Mouse (Mus musculus) limb, embryonic 14.5 days (tissue): ENCODE measurements around the gene Rad51b. TPM values are rescaled to one million over a fixed set of nuclear protein-coding genes. Genes with fewer than 3 reads are reported as not detected.
A peak's percentile ranks its signal among the peaks of the same experiment; 100 is the strongest.

Experiments
- ATAC-seq: fragments of 200-750 bp; cut with Nextera tagmentation; 2 replicates; pipeline ENCODE4 v1.8.0; 2017; ENCODE audit warnings: low read depth, moderate number of reproducible peaks, moderate TSS enrichment; ENCODE audit not compliant: low FRiP score
- DNase-seq: peaks from one replicate; pipeline ENCODE4 v3.0.0-alpha.2; 2015; ENCODE audit warnings: low spot score
- H3K27ac ChIP-seq: fragments of 300-500 bp; sonication (generic); replicated peaks from 2 replicates; pipeline ENCODE4 v1.5.1; 2014; ENCODE audit warnings: low read depth, mild to moderate bottlenecking, low read length, moderate library complexity, mixed read lengths
- H3K27me3 ChIP-seq: fragments of 300-500 bp; sonication (generic); 2 replicates; pipeline ENCODE4 v1.6.1; 2014; ENCODE audit warnings: low read length, mixed read lengths; ENCODE audit not compliant: control insufficient read depth, insufficient read depth
- H3K36me3 ChIP-seq: fragments of 300-500 bp; sonication (generic); 2 replicates; pipeline ENCODE4 v1.6.1; 2014; ENCODE audit warnings: mild to moderate bottlenecking, low read length, moderate library complexity, mixed read lengths; ENCODE audit not compliant: control insufficient read depth, insufficient read depth
- H3K4me1 ChIP-seq: fragments of 300-500 bp; sonication (generic); 2 replicates; pipeline ENCODE4 v1.6.1; 2014; ENCODE audit warnings: antibody characterized with exemption, low read length, mixed read lengths; ENCODE audit not compliant: control insufficient read depth, insufficient read depth
- H3K4me2 ChIP-seq: fragments of 300-500 bp; sonication (generic); replicated peaks from 2 replicates; pipeline ENCODE4 v1.6.1; 2014; ENCODE audit warnings: low read depth, mild to moderate bottlenecking, low read length, moderate library complexity; ENCODE audit not compliant: severe bottlenecking
- H3K4me3 ChIP-seq: fragments of 300-500 bp; sonication (generic); replicated peaks from 2 replicates; pipeline ENCODE4 v1.5.1; 2014; ENCODE audit warnings: low read length
- H3K9ac ChIP-seq: fragments of 300-500 bp; sonication (generic); 2 replicates; pipeline ENCODE4 v1.6.1; 2014; ENCODE audit warnings: mild to moderate bottlenecking, low read depth, low read length, moderate library complexity; ENCODE audit not compliant: severe bottlenecking
- H3K9me3 ChIP-seq: fragments of 300-500 bp; sonication (generic); 2 replicates; pipeline ENCODE4 v1.6.1; 2016; ENCODE audit warnings: low read length; ENCODE audit not compliant: control insufficient read depth
- POLR2A ChIP-seq: fragments of 200-500 bp; IDR thresholded peaks from 2 replicates; pipeline ENCODE4 v1.8.0; 2012; ENCODE audit warnings: inconsistent platforms, mild to moderate bottlenecking, moderate library complexity, borderline replicate concordance; ENCODE audit not compliant: insufficient read depth, insufficient read length; ENCODE audit errors: extremely low read depth
- WGBS: fragments of 180-500 bp; shearing (Covaris S2); extraction: QIAGEN DNeasy Blood & Tissue Kit; methylation state at CpG from one replicate; pipeline ENCODE4 v1.1.7; 2014; 5-methylcytosine and 5-hydroxymethylcytosine counted together
- polyA plus RNA-seq, 2 experiments: library from polyadenylated mRNA; depleted of rRNA in 1 of 2; stranded (reverse) in 1 of 2; unstranded in 1 of 2; fragments of >200 nt; fragmentation: Nextera tagmentation in 1 of 2; extraction: Ambion mirVana in 1 of 2; gene quantifications; 2 replicates each; pipeline versions ENCODE4 v1.2.1 to v1.2.3; 2012 to 2014

The Rad51b gene
- polyA plus RNA-seq, 2 experiments: 3.2 to 5.7 TPM

DNA sequence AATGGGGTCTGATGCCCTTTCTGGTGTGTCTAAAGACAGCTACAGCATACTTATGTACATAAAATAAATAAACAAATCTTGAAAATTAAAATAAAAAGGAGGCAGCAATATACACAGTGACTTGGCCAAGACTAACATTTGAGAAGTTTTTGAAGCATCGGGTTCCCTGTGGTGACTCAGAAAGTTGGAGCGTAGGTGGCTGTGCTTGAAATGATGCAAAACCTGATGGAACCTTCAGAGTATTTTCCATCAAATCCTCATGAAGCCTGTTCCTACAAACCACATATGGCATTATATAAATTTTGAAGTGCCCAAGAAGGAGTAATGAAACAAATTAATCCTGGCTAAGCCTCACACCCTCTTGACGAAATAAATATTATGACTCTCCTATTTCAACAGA, 474.7 kb downstream of the Rad51b start:
- DNase-seq (no peak), ATAC-seq (no peak)
- H3K9ac ChIP-seq: no peak overlapping the region

DNA sequence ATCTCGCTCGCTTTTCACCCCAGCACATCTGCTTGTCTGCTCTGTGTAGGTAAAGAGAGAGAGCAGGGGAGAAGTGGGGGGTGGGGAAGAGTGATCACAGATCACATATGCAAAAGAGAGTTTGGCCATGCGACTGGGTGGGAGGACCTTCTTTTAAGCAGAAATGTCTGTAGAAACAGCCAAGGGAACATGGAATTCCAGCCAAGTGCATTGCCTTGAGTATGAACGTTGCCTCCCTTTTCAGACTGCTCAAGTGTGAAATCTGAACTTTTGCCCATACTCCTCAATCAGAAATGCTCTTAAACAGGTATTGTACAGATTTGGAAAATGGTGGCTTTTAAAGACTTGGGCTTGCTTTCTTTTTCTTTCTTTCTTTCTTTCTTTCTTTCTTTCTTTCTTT, 476.2 kb downstream of the Rad51b start:
- H3K27ac ChIP-seq: no peak overlapping the region
- peaks cover 11% of the 10 kb centered on the region for H3K4me1 ChIP-seq
- no peak for TF ChIP-seq POLR2A
- H3K9ac ChIP-seq: no peak overlapping the region
- DNase-seq (peak; percentile 74), ATAC-seq (no peak)
- no peak overlapping the region for H3K4me3 ChIP-seq
- no peak overlapping the region for H3K4me2 ChIP-seq
- H3K27me3 ChIP-seq: no peaks in the 10 kb centered on the region
- 78% methylated on average over 4 of the region's 4 CpGs for WGBS
- H3K36me3 ChIP-seq: no peaks in the 10 kb centered on the region
- H3K9me3 ChIP-seq: no peaks in the 10 kb centered on the region

More for the DNA sequence above, 474.7 kb downstream of the Rad51b start:
- TF ChIP-seq POLR2A: no peak
- H3K9me3 ChIP-seq: no peaks in the 10 kb centered on the region
- no peak overlapping the region for H3K4me2 ChIP-seq
- no peak overlapping the region for H3K4me3 ChIP-seq
- WGBS: 70% methylated on average over 3 of the region's 3 CpGs
- no peak overlapping the region for H3K27ac ChIP-seq
- H3K4me1 ChIP-seq: 0 out of 2 replicates have a peak, but pooled peaks cover 3% of the 10 kb centered on the region
- no peaks in the 10 kb centered on the region for H3K36me3 ChIP-seq
- no peaks in the 10 kb centered on the region for H3K27me3 ChIP-seq

DNA sequence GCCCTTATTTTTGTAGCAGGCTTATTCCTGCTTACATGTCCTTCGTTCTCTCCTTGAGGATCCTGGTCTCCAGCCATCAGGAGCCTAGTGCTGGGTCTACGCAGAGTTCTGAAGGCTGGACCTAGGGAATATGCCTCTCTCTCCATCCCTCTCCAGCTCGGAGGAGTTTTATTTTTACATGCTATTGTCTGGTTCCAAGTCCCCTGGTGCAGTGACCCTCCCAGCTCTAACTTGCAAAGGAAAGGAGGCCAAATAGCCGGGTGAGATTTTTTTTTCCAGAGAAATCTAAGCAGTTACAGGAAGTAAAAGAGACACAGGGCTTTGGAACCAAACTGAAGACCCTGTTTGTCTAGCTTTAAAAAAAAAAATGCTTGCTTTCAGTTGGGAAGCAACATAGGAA, 477.5 kb downstream of the Rad51b start:
- TF ChIP-seq POLR2A: no peak
- Histone ChIP-seq H3K4me2 (no peak overlapping the region), H3K4me1 (peaks cover 11% of the 10 kb centered on the region), H3K9ac (no peak overlapping the region), H3K27me3 (no peaks in the 10 kb centered on the region), H3K4me3 (no peak overlapping the region), H3K36me3 (no peaks in the 10 kb centered on the region), H3K27ac (no peak overlapping the region), H3K9me3 (no peaks in the 10 kb centered on the region)
- DNase-seq (no peak), ATAC-seq (no peak)
- WGBS: 69% methylated on average over 4 of the region's 4 CpGs

DNA sequence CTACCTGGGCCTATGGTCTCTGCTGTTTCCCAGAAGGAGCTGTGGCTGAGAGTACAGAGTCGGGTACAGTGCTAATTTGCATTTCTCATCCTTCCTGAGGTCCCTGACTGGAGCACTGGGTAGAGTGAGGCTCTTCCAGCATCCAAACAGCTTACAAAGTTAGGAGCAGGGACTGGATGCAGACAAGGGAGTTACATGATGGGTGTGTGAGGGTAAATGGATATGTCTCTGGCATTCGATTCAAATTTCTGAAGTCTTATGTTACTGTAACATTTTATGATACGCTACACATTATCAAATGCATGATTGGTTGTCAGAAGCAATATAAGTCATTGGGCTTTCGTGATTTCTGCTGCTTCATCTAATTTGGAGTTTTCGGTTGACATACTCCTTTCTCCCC, 479.7 kb downstream of the Rad51b start:
- Histone ChIP-seq H3K4me3 (no peak overlapping the region), H3K36me3 (no peaks in the 10 kb centered on the region), H3K4me1 (peaks cover 13% of the 10 kb centered on the region), H3K9ac (no peak overlapping the region), H3K9me3 (no peaks in the 10 kb centered on the region), H3K4me2 (no peak overlapping the region), H3K27ac (0 out of 2 replicates have a peak overlapping the region, but pooled peaks have one; percentile 39), H3K27me3 (no peaks in the 10 kb centered on the region)
- no peak for DNase-seq
- WGBS: 80% methylated on average over 5 of the region's 5 CpGs
- no peak for TF ChIP-seq POLR2A
- ATAC-seq: no peak

DNA sequence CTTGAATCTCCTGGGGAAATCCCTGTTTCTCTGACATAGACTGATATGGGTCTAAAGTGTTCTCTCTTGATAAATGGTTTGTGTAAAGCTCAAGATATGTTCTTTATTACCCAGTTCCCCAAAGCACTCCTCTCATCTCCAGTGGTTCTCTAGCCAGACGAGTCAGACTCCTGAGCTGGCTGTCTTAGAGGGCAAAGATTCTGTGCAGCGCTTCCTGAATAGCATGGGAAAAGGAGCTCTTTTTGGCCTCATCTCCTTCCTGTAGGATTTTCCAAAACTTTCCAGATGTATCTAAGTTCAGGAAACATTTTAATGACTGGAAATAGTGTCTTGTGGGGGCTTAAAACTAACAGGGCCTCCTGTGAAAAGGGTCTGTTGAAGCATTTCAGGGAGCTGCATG, 483.7 kb downstream of the Rad51b start:
- H3K4me2 ChIP-seq: no peak overlapping the region
- no peaks in the 10 kb centered on the region for H3K27me3 ChIP-seq
- no peaks in the 10 kb centered on the region for H3K36me3 ChIP-seq
- H3K4me3 ChIP-seq: no peak overlapping the region
- ATAC-seq: no peak
- peaks cover 10% of the 10 kb centered on the region for H3K4me1 ChIP-seq
- 49% methylated on average over 2 of the region's 2 CpGs for WGBS
- no peak for DNase-seq
- H3K9me3 ChIP-seq: peaks cover 5% of the 10 kb centered on the region; the same call in 1 of the 2 replicates
- no peak overlapping the region for H3K9ac ChIP-seq
- H3K27ac ChIP-seq: no peak overlapping the region
- no peak for TF ChIP-seq POLR2A

GRCm38 (mm10) chr12:79781788-79782187, 484.7 kb downstream of the Rad51b start:
- Histone ChIP-seq H3K4me2 (no peak overlapping the region), H3K36me3 (no peaks in the 10 kb centered on the region), H3K4me3 (no peak overlapping the region), H3K27me3 (no peaks in the 10 kb centered on the region), H3K4me1 (peaks cover 10% of the 10 kb centered on the region), H3K9me3 (peaks cover 5% of the 10 kb centered on the region; the same call in 1 of the 2 replicates), H3K27ac (no peak overlapping the region), H3K9ac (no peak overlapping the region)
- ATAC-seq (no peak), DNase-seq (no peak)
- TF ChIP-seq POLR2A: no peak
- WGBS: 88% methylated on average over 5 of the region's 5 CpGs
